8 mouse cellular contexts compared by ENCODE assay signal in the genomic region with DNA sequence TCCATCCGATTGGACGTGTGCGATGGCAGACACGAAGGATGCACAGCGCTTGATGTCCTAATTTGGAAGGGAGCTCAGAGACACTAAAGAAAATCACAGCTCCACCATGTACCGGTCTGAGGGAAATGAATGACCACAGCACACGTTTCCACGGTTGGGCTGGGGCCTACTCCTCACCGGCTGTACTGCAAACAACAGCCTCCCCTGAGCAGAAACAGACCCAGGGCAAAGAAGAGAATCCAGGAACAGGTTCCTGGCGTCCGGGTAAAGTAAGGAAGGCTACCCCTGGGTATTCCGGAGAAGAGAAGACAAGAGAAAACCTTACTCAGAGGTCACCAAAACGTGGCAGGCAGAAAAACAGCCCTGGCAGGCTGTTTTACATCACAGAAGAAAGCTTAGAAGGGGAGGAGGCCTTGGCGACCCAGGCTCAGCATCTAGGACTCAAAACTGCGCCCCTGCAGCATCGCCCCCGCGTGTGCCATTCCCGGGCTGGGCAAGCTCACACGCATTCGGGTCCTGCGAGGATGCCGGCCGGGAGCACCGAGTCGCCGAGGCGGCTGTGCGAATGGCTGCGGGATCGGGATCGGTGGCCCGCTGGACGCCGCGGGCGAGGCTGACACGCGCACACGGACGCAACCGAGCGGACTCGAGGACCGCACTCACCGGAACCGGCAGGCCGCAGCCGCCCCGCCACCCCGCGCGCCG. TPM values are rescaled to one million over a fixed set of nuclear protein-coding genes. Genes with fewer than 3 reads are reported as not detected.
DNase-seq lines count a peak whose midpoint lies in the region; ATAC-seq and TF ChIP-seq lines count a peak whose summit lies in the region.

No protein-coding gene starts in this region.

- TF ChIP-seq CTCF in layer of hippocampus, adult 2 months (conservative IDR thresholded peaks at IDR 0.05) = no peak

- H3K4me3 ChIP-seq in lung, embryonic 15.5 days = peak overlapping the region; percentile 80
- peak overlapping the region; percentile 89 for H3K4me3 ChIP-seq in forebrain, embryonic 11.5 days (ENCODE audit: low read depth, low read length)
- peak overlapping the region; percentile 74 for H3K4me3 ChIP-seq in layer of hippocampus, adult 2 months
- H3K4me3 ChIP-seq in stomach, embryonic 16.5 days (replicated peaks; ENCODE audit: low read length) = peak overlapping the region; percentile 88

- no peaks in the 10 kb centered on the region for H3K36me3 ChIP-seq in lung, embryonic 15.5 days
- no peaks in the 10 kb centered on the region for H3K36me3 ChIP-seq in forebrain, embryonic 11.5 days (ENCODE audit: control insufficient read depth, insufficient read depth, low read length)
- H3K36me3 ChIP-seq in stomach, embryonic 16.5 days (ENCODE audit: control insufficient read depth, insufficient read depth, low read length) = no peaks in the 10 kb centered on the region

- H3K4me1 ChIP-seq in lung, embryonic 15.5 days = peaks cover 7% of the 10 kb centered on the region
- 0 out of 2 replicates have a peak, but pooled peaks cover 5% of the 10 kb centered on the region for H3K4me1 ChIP-seq in forebrain, embryonic 11.5 days (replicated peaks; ENCODE audit: control insufficient read depth, insufficient read depth, low read length)
- peaks cover 14% of the 10 kb centered on the region for H3K4me1 ChIP-seq in stomach, embryonic 16.5 days (ENCODE audit: control insufficient read depth, insufficient read depth, low read length)

- peak overlapping the region; percentile 93 for H3K4me2 ChIP-seq in lung, embryonic 15.5 days
- peak overlapping the region; percentile 72 for H3K4me2 ChIP-seq in forebrain, embryonic 11.5 days (ENCODE audit: low read depth, low read length, severe bottlenecking)
- peak overlapping the region; percentile 82 for H3K4me2 ChIP-seq in stomach, embryonic 16.5 days (ENCODE audit: low read depth, low read length)

- peak overlapping the region; percentile 32 for H3K27ac ChIP-seq in lung, embryonic 15.5 days
- H3K27ac ChIP-seq in forebrain, embryonic 11.5 days (ENCODE audit: low read depth, low read length) = peak overlapping the region; percentile 66
- peak overlapping the region; percentile 98 for H3K27ac ChIP-seq in layer of hippocampus, adult 2 months
- peak overlapping the region; percentile 73 for H3K27ac ChIP-seq in stomach, embryonic 16.5 days (ENCODE audit: low read length)

- H3K9ac ChIP-seq in lung, embryonic 15.5 days = peak overlapping the region; percentile 58
- H3K9ac ChIP-seq in forebrain, embryonic 11.5 days (ENCODE audit: low read length) = peak overlapping the region; percentile 79
- peak overlapping the region; percentile 87 for H3K9ac ChIP-seq in stomach, embryonic 16.5 days (ENCODE audit: low read length)

- no peaks in the 10 kb centered on the region for H3K27me3 ChIP-seq in lung, embryonic 15.5 days
- no peaks in the 10 kb centered on the region for H3K27me3 ChIP-seq in forebrain, embryonic 11.5 days (ENCODE audit: control insufficient read depth, insufficient read depth, low read length)
- no peaks in the 10 kb centered on the region for H3K27me3 ChIP-seq in stomach, embryonic 16.5 days (ENCODE audit: control insufficient read depth, insufficient read depth, low read length)

- WGBS in lung, embryonic 15.5 days = 2% methylated on average over 50 of the region's 54 CpGs
- under 1% methylated on average over 53 of the region's 54 CpGs for WGBS in forebrain, embryonic 11.5 days
- WGBS in stomach, embryonic 16.5 days = 1% methylated on average over 53 of the region's 54 CpGs

- H3K9me3 ChIP-seq in lung, embryonic 15.5 days = no peaks in the 10 kb centered on the region
- no peaks in the 10 kb centered on the region for H3K9me3 ChIP-seq in forebrain, embryonic 11.5 days (ENCODE audit: control insufficient read depth, low read length)
- no peaks in the 10 kb centered on the region for H3K9me3 ChIP-seq in stomach, embryonic 16.5 days (replicated peaks; ENCODE audit: control insufficient read depth, low read length)

- no peak for DNase-seq in lung, postnatal 25 days (ENCODE audit: low spot score)
- DNase-seq in ZHBTc4 (ENCODE audit: low read depth, low spot score) = peak; percentile 90
- peak; percentile 81 for DNase-seq in forebrain, embryonic 11.5 days (ENCODE audit: low spot score)
- peak; percentile 22 to 27 for DNase-seq in layer of hippocampus, adult 2 months (ENCODE audit: low spot score in 2 of 2)
- peak; percentile 69 for DNase-seq in mesoderm, embryonic 11.5 days (ENCODE audit: low read depth, low spot score)
- DNase-seq in thymus, postnatal 36 days = no peak

- peak; percentile 41; the same call in 1 of the 2 replicates for ATAC-seq in lung, embryonic 15.5 days (ENCODE audit: borderline replicate concordance, extremely low read depth, low FRiP score, low TSS enrichment)
- peak; percentile 76 for ATAC-seq in forebrain, embryonic 11.5 days (replicated peaks; ENCODE audit: low FRiP score)
- ATAC-seq in stomach, embryonic 16.5 days (ENCODE audit: insufficient read depth, low FRiP score) = peak; percentile 58

RNA-seq across cellular contexts. Expression of gene Zmat3, which starts 0.8 kb away (rescaled TPM):
- 3.2 and 3.5 TPM in 2 replicates for polyA plus RNA-seq in lung, embryonic 15.5 days (2015; fragmentation: Nextera tagmentation; extraction: Ambion mirVana)
- polyA plus RNA-seq in forebrain, embryonic 11.5 days (2014; fragmentation: Nextera tagmentation; extraction: Ambion mirVana) = 10.8 and 11.5 TPM in 2 replicates
- 10 to 100 TPM; 58.2 to 59.9 TPM for total RNA-seq in layer of hippocampus, adult 2 months (2021)
- 5.7 and 6.4 TPM in 2 replicates for polyA plus RNA-seq in stomach, embryonic 16.5 days (2015; fragmentation: Nextera tagmentation; extraction: Ambion mirVana)

RNA-seq across cellular contexts. Expression of gene Pik3ca, which starts 32.5 kb away (rescaled TPM):
- polyA plus RNA-seq in lung, embryonic 15.5 days (2015; fragmentation: Nextera tagmentation; extraction: Ambion mirVana) = 10.5 and 10.9 TPM in 2 replicates
- polyA plus RNA-seq in forebrain, embryonic 11.5 days (2014; fragmentation: Nextera tagmentation; extraction: Ambion mirVana) = 14.2 and 16.1 TPM in 2 replicates
- 10 to 100 TPM; 47.8 to 51.9 TPM for total RNA-seq in layer of hippocampus, adult 2 months (2021)
- 7.3 and 8.2 TPM in 2 replicates for polyA plus RNA-seq in stomach, embryonic 16.5 days (2015; fragmentation: Nextera tagmentation; extraction: Ambion mirVana)

Comparison
In these comparisons a context has a peak if more than half of its experiments do, and no peak if none do; other contexts are left out.
1. H3K27ac ChIP-seq: peak in every context shown above with its lines; median percentile 98 in layer of hippocampus, adult 2 months; 73 in stomach, embryonic 16.5 days; 66 in forebrain, embryonic 11.5 days; 32 in lung, embryonic 15.5 days.
2. DNase-seq: peak in ZHBTc4 (single experiment), forebrain, embryonic 11.5 days (single experiment), layer of hippocampus, adult 2 months (2 of 2) and mesoderm, embryonic 11.5 days (single experiment); none in lung, postnatal 25 days (single experiment) and thymus, postnatal 36 days (0 of 2).
3. Peak in every context shown above with its lines, with median percentiles within 50 percentile points of each other: ATAC-seq, H3K4me2 ChIP-seq, H3K4me3 ChIP-seq and H3K9ac ChIP-seq.